Mouse (Mus musculus) gastrocnemius, postnatal 14 days (tissue): ENCODE data around the gene Acat1. TPM values are rescaled to one million over a fixed set of nuclear protein-coding genes. Genes with fewer than 3 reads are reported as not detected.
A peak's percentile ranks its signal among the peaks of the same experiment; 100 is the strongest.

Experiments
- DNase-seq: peaks from one replicate; pipeline ENCODE4 v3.0.0; 2021; ENCODE audit warnings: mixed read lengths
- intact Hi-C: fragments of 180-260 bp; cut with DNase I; formaldehyde crosslinking; loops from one replicate; pipeline ENCODE4 v1.15.1; 2025; ENCODE audit warnings: low total_unique reads
- total RNA-seq, 2 experiments: library from RNA; stranded (reverse); gene quantifications; 2 replicates each; pipeline ENCODE4 v1.2.3; 2021

Acat1 gene
- total RNA-seq, 2 experiments from 2014 or later, result 77.2 to 88.7 TPM

GRCm38 (mm10) chr9:53536558-53537320 lies 73.4 kb downstream of the Acat1 start, which contains the start of the genes Atm and Npat:
Gene Atm, minus strand, starts transcription at chr9:53536740.
Gene Npat, plus strand, starts transcription at chr9:53537047.
- peak; percentile 100 for DNase-seq
- intact Hi-C loops, result no loop called here

GRCm38 (mm10) chr9:53535416-53536320 lies 74.5 kb downstream of the Acat1 start:
- intact Hi-C loops, result no loop called here

More at GRCm38 (mm10) chr9:53535416-53536320, 74.5 kb downstream of the Acat1 start:
- no peak for DNase-seq

Other genes with a start within 250 kb of the Acat1 start
- gene Kdelc2, start 226.4 kb downstream of the Acat1 start, total RNA-seq, result 10 to 100 TPM in 1 of 2 experiments, 1 to 10 TPM in 1; 7.3 to 10.1 TPM
- gene 4930550C14Rik, start 208.1 kb downstream of the Acat1 start, total RNA-seq, result under 1 TPM in 1 of 2 experiments, not detected in 1; 0.21 TPM
- 1 to 10 TPM; 6.6 to 7.1 TPM for gene Atm, start 73.6 kb downstream of the Acat1 start, total RNA-seq
- 1 to 10 TPM; 5.4 to 6.1 TPM for gene Npat, start 73.3 kb downstream of the Acat1 start, total RNA-seq
- 10 to 100 TPM; 52.3 to 53.6 TPM for gene Cul5, start 59.6 kb upstream of the Acat1 start, total RNA-seq
- gene Rab39, start 95.8 kb upstream of the Acat1 start, total RNA-seq, result not detected
- gene Slc35f2, start 161.2 kb upstream of the Acat1 start, total RNA-seq, result not detected
- gene Sln, start 239.8 kb upstream of the Acat1 start, total RNA-seq, result 10 to 100 TPM in 1 of 2 experiments, 1 to 10 TPM in 1; 2.7 to 16.8 TPM